Mouse (Mus musculus) left cerebral cortex, postnatal 10 days (tissue): ENCODE data around the gene Taf5. TPM values are rescaled to one million over a fixed set of nuclear protein-coding genes. Genes with fewer than 3 reads are reported as not detected.
A peak's percentile ranks its signal among the peaks of the same experiment; 100 is the strongest.

ENCODE experiments used
- DNase-seq, 2 experiments: peaks; one replicate each; pipeline ENCODE4 v3.0.0; 2021 to 2022; ENCODE audit warnings: low spot score in 2 of 2, mixed read lengths in 1 of 2; ENCODE audit errors: extremely low spot score in 1 of 2
- intact Hi-C: fragments of 180-260 bp; cut with DNase I; formaldehyde crosslinking; loops from one replicate; pipeline ENCODE4 v1.15.1; 2025
- total RNA-seq, 2 experiments: library from RNA; stranded (reverse); gene quantifications; 2 replicates each; pipeline ENCODE4 v1.2.3; 2021

Gene Taf5
- 1 to 10 TPM; 5.1 to 6.0 TPM for total RNA-seq

GRCm38 (mm10) chr19:47067096-47067882 is at the start of gene Taf5:
TSS of gene Taf5 (plus strand) at chr19:47067746.
- intact Hi-C loops, result no loop called here
- peak; percentile 96 to 98 for DNase-seq

DNA sequence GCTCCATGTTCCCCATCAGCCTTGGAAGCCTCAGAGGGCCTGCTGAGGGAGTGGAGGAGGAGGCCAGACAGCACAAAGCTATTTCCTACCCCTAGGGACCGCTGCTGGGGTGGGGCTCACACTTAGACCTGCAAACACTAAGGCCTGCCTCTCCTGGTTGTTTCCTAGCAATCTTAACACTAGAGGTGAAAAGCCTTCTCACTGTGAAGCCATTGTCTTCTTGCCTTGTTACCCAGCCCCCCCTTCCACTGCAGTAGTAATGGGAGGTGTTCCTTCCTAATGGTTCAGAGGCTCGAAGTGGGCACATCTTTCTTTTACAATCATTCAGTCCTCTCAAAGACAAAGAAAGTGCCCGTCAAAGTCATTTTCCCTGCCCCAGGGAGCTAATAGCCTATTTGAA is 49.7 kb upstream of the Taf5 start:
- DNase-seq, result no peak
- intact Hi-C loops, result no loop called here

GRCm38 (mm10) chr19:47018330-47018729 is 49.2 kb upstream of the Taf5 start:
- intact Hi-C loops, result no loop called here

DNA sequence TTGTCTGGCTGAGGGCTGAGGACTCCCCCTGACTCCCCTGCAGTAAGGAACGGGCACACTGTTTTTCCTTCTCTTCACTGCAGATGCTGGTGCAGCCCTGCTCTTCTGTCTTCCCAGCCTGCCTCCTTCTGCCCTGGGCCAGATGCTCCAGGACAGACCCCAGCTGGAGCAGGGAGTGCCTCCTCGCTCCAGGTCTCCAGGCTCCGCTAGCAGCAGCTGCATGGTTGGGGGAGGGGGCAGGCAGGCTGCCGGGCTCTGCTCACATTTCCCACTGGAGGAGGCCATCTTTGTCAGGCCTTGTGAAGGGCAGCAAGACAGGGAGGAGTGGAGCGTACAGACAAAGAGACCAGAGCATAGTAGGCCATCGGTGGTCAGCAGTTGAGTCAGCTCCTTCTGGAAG is 48.2 kb upstream of the Taf5 start:
- peak in 1 of 2 experiments; percentile 49 for DNase-seq
- intact Hi-C loops, result no loop called here

More at GRCm38 (mm10) chr19:47018330-47018729, 49.2 kb upstream of the Taf5 start:
- DNase-seq, result no peak

- intact Hi-C loops, result no loop called here
Observed at GRCm38 (mm10) chr19:47022709-47023108, 44.8 kb upstream of the Taf5 start.

GRCm38 (mm10) chr19:47023546-47023945 is 44.0 kb upstream of the Taf5 start:
- intact Hi-C loops, result no loop called here
- DNase-seq, result no peak

More at GRCm38 (mm10) chr19:47022709-47023108, 44.8 kb upstream of the Taf5 start:
- no peak for DNase-seq

DNA sequence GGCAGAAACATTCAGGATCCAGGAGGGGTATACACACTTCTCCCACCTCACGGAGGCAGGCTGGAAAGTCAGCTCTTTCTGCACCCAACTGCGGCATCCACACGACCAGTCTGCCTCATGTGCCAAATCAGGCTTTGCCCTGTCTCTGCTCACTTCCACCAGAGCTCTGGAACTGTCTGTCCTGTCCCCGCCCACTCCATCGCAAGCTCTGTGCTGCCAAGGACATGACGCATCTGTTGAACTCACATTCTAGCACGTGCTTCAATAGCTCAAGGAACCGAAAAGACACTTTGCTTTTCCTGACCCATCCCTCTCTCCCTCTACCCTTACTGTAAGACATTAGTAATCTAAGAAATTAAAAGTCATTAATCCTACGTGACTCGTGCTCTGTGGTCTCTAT is 42.6 kb upstream of the Taf5 start:
- peak in 1 of 2 experiments; percentile 23 for DNase-seq
- intact Hi-C loops, result no loop called here

DNA sequence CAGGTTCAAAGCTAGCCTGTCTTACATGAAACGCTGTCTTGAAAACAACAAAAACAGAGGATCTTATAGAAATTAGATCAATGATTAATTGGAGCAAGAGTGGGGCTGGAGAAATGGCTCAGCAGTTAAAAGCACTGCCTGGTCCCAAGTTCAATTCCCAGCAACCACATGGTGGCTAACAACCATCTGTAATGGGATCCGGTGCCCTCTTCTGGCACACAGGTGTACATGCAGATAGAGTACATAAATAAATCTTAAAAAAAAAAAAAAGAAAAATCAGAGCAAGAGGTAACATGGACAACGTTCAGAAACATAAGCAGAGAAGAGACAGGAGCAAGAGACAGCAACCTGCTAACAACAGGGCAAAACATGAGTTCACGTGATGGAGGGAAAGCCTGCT is 41.0 kb upstream of the Taf5 start:
- intact Hi-C loops, result no loop called here
- peak in 1 of 2 experiments; percentile 6 for DNase-seq

GRCm38 (mm10) chr19:47029796-47030195 is 37.8 kb upstream of the Taf5 start:
- intact Hi-C loops, result no loop called here
- DNase-seq, result no peak

DNA sequence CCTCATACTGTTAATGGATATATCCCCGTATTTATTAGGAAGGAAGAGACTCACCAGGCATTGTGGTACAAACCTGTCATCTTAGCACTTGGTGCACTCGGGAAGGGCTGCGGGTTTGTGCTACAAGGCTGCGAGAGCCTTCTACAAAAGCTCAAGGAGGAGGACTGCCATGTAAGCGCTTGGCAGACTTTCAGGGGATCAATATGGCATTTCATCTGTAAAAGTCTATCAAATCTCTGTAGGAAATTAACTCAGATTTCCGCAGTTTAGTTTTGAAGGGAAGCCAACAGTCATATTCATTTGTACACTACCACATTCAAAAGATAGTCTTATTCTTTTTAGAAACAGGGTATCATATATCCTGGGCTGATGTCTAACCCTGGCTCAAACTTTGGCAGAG is 35.8 kb upstream of the Taf5 start:
- intact Hi-C loops, result no loop called here
- no peak for DNase-seq

GRCm38 (mm10) chr19:47034916-47035315 is 32.6 kb upstream of the Taf5 start:
- DNase-seq, result no peak
- intact Hi-C loops, result no loop called here

GRCm38 (mm10) chr19:47036596-47036995 is 30.9 kb upstream of the Taf5 start:
- intact Hi-C loops, result no loop called here
- DNase-seq, result no peak

- intact Hi-C loops, result loop anchor here (5.0 kb wide), 1 partner anchor 164 kb away; no protein-coding TSS in a partner anchor
- DNase-seq, result no peak
Observed at GRCm38 (mm10) chr19:47040720-47041473, 26.6 kb upstream of the Taf5 start.

DNA sequence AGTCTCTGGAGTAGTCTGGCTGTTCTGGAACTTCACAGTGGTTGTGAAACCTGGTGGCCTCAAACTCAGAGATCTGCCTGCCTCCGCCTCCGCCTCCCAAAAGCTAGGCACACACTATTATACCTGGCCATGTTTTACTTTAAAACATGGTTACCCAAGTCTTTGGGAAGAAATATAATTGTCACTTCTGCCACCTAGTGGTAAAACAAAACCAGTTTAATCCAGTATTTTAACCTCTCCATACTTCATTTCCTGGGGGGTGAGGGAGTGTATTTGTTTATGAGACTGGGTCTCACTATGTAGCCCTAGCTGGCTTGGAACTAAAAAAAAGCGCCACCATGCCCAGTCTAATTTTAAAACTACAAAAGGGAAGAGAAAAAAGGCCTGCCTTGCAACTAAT is 23.9 kb upstream of the Taf5 start:
- intact Hi-C loops, result loop anchor here (5.0 kb wide), 1 partner anchor 166 kb away; no protein-coding TSS in a partner anchor
- no peak for DNase-seq

DNA sequence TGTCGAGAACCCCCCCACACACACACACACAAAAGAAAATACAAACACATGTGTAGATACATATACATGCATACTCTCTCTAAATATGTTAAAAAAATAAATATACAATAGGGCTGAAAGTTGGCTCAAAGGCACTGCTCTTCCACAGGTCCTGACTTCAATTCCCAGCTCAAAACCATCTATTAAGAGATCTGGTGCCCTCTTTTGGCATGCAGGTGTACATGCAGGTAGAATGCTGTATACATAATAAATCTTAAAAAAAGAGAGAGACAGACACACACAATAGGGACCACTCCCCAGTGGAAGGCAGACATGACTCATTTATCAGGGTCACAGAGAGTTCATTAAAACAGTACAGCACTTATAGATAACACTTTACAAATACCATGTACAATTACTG is 21.2 kb upstream of the Taf5 start:
- intact Hi-C loops, result no loop called here
- DNase-seq, result no peak

DNA sequence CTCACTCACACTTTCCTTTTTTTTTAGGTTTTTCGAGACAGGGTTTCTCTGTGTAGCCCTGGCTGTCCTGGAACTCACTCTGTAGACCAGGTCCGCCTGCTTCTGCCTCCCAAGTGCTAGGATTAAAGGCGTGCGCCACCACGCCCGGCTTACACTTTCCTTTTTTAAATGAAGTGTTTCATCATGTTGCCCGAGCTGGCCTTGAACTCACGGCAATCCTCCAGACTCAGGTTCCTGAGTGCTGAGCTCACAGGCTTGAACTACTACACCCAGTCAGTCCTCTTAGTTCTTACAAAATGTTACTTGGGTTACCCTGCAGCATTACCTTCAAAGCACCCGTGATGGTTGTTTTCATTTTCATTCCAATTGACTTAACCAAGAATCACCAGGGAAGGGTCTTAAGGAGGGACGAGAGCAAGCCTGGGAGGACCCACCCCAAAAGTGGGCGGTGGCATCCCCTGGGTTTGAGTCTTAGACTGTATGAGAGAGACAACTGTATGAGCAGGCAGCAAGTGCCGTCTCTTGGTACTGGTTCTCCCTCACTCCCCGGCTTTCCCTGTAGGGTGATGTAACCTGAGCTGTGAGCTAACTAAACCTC is 20.2 kb upstream of the Taf5 start:
- intact Hi-C loops, result no loop called here
- no peak for DNase-seq

DNA sequence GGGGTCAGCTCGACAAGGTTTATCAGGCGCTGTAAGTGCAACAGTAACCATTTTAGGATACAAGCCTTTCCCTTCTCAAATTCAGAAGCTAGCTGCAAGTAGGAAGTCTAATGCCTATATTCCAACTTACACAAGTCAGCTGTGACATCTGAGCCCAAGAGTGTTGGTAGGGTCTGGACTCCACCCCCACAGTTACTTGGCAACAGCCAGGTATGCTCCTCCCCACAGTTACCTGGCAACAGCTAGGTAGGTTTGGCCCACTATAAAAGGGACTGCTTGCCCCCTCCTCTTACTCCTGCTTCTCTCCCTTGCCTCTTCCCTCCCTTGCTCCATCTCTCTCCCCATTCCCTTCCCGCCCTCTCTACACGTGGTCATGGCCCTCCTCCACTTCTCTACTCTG is 18.5 kb upstream of the Taf5 start:
- no peak for DNase-seq
- intact Hi-C loops, result no loop called here

- intact Hi-C loops, result no loop called here
- DNase-seq, result no peak
Observed at GRCm38 (mm10) chr19:47049840-47050239, 17.7 kb upstream of the Taf5 start.

- intact Hi-C loops, result no loop called here
Observed at GRCm38 (mm10) chr19:47050271-47051032, 17.1 kb upstream of the Taf5 start, which contains the start of gene Pcgf6. TSS of gene Pcgf6 (minus strand) at chr19:47050906.

More at GRCm38 (mm10) chr19:47050271-47051032, 17.1 kb upstream of the Taf5 start, which contains the start of gene Pcgf6:
- DNase-seq, result peak; percentile 62 to 83
